Mouse (Mus musculus): ENCODE results near the gene Tbcel. TPM values are rescaled to one million over a fixed set of nuclear protein-coding genes. Genes with fewer than 3 reads are reported as not detected.

Tbcel gene
- polyA plus RNA-seq, 1 experiment from 2014 or later = 5.3 TPM

DNA sequence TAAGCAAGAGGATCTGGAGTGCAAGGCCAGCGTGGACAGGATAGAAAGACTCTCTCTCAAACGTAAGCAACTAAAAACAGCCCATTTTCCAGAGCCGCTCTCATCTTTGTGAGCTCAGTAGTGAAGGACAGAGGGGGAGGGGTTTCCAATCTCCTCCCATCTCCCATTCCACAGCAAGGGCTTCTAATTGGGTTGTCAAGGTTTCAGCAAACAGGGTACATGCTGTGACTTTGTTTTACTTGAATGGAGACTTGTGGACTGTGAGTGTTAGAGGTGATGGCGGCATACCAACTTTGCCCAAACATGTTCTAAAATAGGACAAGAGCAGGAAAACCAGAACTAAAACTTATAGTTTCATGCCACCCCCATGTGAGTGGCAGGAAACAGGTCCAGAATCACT lies 68.2 kb downstream of the Tbcel start:
- Histone ChIP-seq H3K4me2 (no peak overlapping the region), H3K36me3 (peaks cover 84% of the 10 kb centered on the region), H3K4me1 (replicated peaks) (no peaks in the 10 kb centered on the region), H3K27me3 (no peaks in the 10 kb centered on the region), H3K27ac (no peak overlapping the region), H3K4me3 (replicated peaks) (no peak overlapping the region), H3K9ac (replicated peaks) (no peak overlapping the region), H3K9me3 (no peaks in the 10 kb centered on the region)
- ATAC-seq (ENCODE audit: insufficient number of reproducible peaks, insufficient read depth, low FRiP score, low TSS enrichment, low read depth) = no peak
- WGBS = 66% methylated on average over 4 of the region's 4 CpGs

DNA sequence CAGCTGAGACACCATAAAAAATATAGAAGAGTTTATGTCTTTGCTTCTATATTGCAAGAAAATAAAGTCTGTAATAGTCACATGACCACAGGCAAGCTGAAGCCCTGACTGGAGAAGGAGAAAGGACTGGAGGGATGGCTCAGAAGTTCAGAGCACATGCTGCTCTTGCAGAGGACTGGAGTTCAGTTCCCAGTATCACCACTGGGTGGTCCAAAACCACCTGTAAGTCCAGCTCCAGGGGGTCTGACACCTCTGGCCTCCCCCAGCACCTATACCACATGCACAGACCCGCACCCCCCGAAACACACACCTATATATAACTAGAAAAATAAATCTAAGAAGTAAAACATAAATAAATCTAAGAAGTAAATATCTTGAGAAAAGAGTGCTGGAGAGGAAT lies 75.5 kb downstream of the Tbcel start:
- Histone ChIP-seq H3K27ac (no peak overlapping the region), H3K4me1 (replicated peaks) (peaks cover 10% of the 10 kb centered on the region), H3K27me3 (no peaks in the 10 kb centered on the region), H3K36me3 (peaks cover 88% of the 10 kb centered on the region), H3K9ac (replicated peaks) (no peak overlapping the region), H3K4me3 (replicated peaks) (no peak overlapping the region), H3K9me3 (no peaks in the 10 kb centered on the region), H3K4me2 (no peak overlapping the region)
- 98% methylated on average over 2 of the region's 2 CpGs for WGBS
- ATAC-seq (ENCODE audit: insufficient number of reproducible peaks, insufficient read depth, low FRiP score, low TSS enrichment, low read depth) = no peak

DNA sequence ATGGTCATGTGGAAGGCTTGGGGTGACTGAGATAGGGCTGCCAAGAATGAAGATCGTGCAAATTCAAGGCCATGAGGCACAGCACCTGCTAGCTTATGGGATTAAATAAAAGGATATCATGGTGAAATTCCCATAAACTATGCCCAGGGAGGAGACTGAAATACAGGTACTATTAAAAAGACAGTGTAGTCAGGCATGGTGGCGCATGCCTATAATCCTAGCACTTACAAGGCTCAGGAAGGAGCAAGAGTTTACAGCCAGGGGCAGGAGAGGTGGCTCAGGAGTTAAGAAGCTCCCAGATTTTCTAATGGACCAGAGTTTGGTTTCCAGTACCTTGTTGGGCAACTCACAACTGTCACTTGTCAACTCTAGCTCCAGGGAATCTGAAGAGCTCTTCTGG lies 76.0 kb downstream of the Tbcel start:
- Histone ChIP-seq H3K27ac (no peak overlapping the region), H3K4me1 (replicated peaks) (peaks cover 10% of the 10 kb centered on the region), H3K4me2 (no peak overlapping the region), H3K9ac (replicated peaks) (no peak overlapping the region), H3K27me3 (no peaks in the 10 kb centered on the region), H3K4me3 (replicated peaks) (no peak overlapping the region), H3K36me3 (peaks cover 87% of the 10 kb centered on the region), H3K9me3 (no peaks in the 10 kb centered on the region)
- 94% methylated on average over 2 of the region's 2 CpGs for WGBS
- no peak for ATAC-seq (ENCODE audit: insufficient number of reproducible peaks, insufficient read depth, low FRiP score, low TSS enrichment, low read depth)

DNA sequence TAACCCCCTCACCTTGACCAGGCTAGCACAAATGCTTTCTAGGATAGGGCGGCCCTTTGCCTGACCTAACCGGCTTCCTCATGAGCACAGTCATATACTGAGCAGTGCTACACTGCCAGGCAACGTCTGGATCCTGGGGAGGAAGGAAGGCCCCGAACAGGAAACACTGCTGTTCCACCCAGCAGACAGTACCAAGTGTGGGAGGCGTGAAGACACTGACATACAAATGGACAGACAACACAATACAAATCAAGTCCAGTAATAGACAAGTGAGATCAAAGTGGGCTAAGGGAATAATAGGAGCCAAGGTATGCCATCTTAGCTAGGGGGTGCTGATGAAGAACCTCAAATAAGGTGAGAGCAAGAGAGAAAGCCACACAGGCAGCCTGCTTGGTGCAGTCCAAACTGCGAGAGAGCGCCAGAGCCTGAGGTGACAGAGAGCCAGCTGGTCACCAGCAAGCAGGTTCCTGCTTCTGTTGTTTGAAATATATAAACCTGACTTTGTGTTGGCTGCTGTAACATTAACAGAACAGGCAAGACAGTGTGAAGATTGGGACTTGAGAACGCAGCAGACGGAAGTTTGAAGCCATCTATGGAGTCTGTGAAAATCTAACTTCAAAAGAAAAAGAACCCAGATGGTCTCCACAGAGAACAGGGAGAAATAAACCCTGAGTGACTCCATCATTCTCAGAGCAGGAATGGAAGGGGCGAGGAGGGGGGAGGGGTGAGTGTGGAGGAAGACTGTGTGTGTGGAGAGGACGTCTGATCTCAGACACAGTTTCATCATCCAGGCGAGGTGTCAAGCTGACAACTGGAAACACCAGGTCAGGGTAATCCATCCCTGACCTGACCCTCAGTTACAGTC lies 79.3 kb downstream of the Tbcel start:
- WGBS = 67% methylated on average over 12 of the region's 12 CpGs
- H3K27ac ChIP-seq = no peak overlapping the region
- H3K9ac ChIP-seq (replicated peaks) = no peak overlapping the region
- H3K9me3 ChIP-seq = no peaks in the 10 kb centered on the region
- H3K27me3 ChIP-seq = no peaks in the 10 kb centered on the region
- no peak overlapping the region for H3K4me3 ChIP-seq (replicated peaks)
- H3K4me1 ChIP-seq (replicated peaks) = peaks cover 10% of the 10 kb centered on the region
- no peak for ATAC-seq (ENCODE audit: insufficient number of reproducible peaks, insufficient read depth, low FRiP score, low TSS enrichment, low read depth)
- peaks cover 69% of the 10 kb centered on the region for H3K36me3 ChIP-seq
- no peak overlapping the region for H3K4me2 ChIP-seq

DNA sequence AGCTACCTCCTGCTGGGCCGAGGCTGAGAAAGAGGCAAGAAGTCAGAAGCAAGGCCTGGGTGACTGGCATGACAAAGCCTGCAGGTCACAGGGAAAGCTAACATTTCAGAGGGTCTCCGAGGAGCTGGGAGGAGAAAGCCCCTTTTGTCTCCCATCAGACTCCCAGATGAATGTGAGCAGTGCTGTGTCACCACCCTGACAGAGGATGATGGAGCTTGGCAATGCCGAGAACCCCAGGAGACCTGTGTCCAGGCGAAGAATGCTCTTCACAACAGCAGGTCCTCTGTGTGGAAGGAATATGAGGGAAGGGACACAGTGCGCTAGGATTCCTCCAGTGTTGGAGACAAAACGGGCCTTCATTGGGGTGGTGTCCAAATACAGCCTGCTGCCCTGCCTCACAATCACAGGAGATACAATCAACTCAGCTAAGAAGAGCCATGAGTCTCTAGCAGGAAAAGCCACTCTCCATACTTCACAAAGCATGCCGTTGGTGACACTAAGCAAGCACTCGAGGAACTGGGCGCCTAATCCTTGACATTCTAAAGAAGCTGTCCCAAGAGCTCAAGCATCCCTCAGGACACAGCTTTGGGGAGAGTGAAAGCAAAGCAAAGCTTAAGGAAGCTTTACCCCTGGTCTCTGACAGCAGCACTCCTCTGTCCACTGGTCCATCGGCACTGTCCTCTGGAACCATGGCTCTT lies 80.8 kb downstream of the Tbcel start:
- WGBS = 77% methylated on average over 10 of the region's 10 CpGs
- Histone ChIP-seq H3K36me3 (peaks cover 69% of the 10 kb centered on the region), H3K4me2 (no peak overlapping the region), H3K27ac (no peak overlapping the region), H3K9me3 (no peaks in the 10 kb centered on the region), H3K27me3 (no peaks in the 10 kb centered on the region), H3K4me1 (replicated peaks) (peaks cover 10% of the 10 kb centered on the region), H3K9ac (replicated peaks) (no peak overlapping the region), H3K4me3 (replicated peaks) (no peak overlapping the region)
- ATAC-seq (ENCODE audit: insufficient number of reproducible peaks, insufficient read depth, low FRiP score, low TSS enrichment, low read depth) = no peak

DNA sequence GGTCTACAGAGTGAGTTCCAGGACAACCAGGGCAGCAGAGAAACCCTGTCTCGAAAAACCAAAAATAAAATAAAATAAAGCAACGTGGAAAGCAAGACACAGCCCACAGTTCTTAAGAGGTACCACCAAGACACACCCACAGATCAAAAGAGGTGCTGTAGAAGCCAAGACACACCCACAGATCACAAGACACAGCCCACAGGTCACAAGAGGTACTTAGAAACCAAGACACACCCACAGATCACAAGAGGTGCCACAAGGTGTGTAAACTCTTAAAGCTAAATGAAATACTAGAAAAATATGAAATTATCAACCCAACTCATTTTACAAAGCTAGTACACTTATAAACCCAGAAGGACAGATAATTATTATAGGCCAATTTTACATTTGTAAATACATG lies 84.0 kb downstream of the Tbcel start:
- H3K27me3 ChIP-seq = no peaks in the 10 kb centered on the region
- peaks cover 57% of the 10 kb centered on the region for H3K36me3 ChIP-seq
- WGBS = 81% methylated on average over 2 of the region's 2 CpGs
- no peak overlapping the region for H3K4me2 ChIP-seq
- H3K27ac ChIP-seq = no peak overlapping the region
- H3K9ac ChIP-seq (replicated peaks) = no peak overlapping the region
- H3K4me1 ChIP-seq (replicated peaks) = peaks cover under 1% of the 10 kb centered on the region; the same call in 1 of the 2 replicates
- no peak overlapping the region for H3K4me3 ChIP-seq (replicated peaks)
- no peak for ATAC-seq (ENCODE audit: insufficient number of reproducible peaks, insufficient read depth, low FRiP score, low TSS enrichment, low read depth)
- H3K9me3 ChIP-seq = no peaks in the 10 kb centered on the region

DNA sequence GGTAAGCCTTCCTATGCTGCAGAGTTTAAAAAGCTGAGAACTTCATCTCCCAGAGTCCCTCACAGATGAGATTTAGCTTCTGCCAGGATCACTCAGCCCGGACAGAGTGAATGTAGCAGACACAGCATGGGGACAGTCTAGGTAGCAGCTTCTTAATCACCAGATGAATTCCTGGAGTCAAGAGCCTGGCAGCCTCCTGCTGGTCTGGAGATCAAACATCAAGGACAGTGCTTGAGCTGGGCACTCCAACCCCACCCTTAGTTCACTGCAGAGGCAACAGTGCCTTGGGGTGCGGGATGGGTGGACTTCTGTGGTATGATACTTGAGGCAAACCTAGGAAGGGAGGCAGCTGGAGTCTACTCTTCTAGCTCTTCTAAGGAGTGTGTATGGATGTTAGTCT lies 87.9 kb downstream of the Tbcel start:
- no peaks in the 10 kb centered on the region for H3K27me3 ChIP-seq
- 73% methylated on average over 2 of the region's 2 CpGs for WGBS
- no peak overlapping the region for H3K4me2 ChIP-seq
- H3K36me3 ChIP-seq = peaks cover 54% of the 10 kb centered on the region
- peaks cover 14% of the 10 kb centered on the region for H3K4me1 ChIP-seq (replicated peaks)
- no peak overlapping the region for H3K4me3 ChIP-seq (replicated peaks)
- no peak overlapping the region for H3K27ac ChIP-seq
- no peak overlapping the region for H3K9ac ChIP-seq (replicated peaks)
- no peak for ATAC-seq (ENCODE audit: insufficient number of reproducible peaks, insufficient read depth, low FRiP score, low TSS enrichment, low read depth)
- H3K9me3 ChIP-seq = no peaks in the 10 kb centered on the region

DNA sequence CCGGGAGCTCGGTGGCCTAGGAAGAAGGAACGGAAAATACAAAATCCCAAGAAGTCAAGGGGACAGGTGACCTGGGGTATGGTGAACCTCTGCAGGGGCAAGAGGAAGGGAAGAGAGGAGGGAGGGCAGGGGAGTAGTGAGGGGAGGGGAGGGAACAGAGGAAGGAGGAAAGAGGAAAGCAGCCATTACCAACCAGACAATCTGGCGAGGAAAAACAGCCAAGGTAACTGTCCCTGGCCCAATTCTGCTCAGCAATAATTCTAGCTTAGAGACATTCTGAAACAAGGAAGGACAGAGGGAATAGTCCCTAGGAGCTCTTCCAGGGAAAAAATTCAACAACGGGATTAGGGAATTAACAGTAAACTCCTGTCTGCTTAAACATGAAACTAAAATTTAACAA lies 88.8 kb downstream of the Tbcel start:
- H3K9me3 ChIP-seq = no peaks in the 10 kb centered on the region
- ATAC-seq (ENCODE audit: insufficient number of reproducible peaks, insufficient read depth, low FRiP score, low TSS enrichment, low read depth) = no peak
- no peak overlapping the region for H3K27ac ChIP-seq
- no peak overlapping the region for H3K4me2 ChIP-seq
- no peak overlapping the region for H3K4me3 ChIP-seq (replicated peaks)
- H3K36me3 ChIP-seq = peaks cover 57% of the 10 kb centered on the region
- H3K9ac ChIP-seq (replicated peaks) = no peak overlapping the region
- WGBS = 89% methylated on average over 5 of the region's 5 CpGs
- peaks cover 15% of the 10 kb centered on the region for H3K4me1 ChIP-seq (replicated peaks)
- H3K27me3 ChIP-seq = no peaks in the 10 kb centered on the region

DNA sequence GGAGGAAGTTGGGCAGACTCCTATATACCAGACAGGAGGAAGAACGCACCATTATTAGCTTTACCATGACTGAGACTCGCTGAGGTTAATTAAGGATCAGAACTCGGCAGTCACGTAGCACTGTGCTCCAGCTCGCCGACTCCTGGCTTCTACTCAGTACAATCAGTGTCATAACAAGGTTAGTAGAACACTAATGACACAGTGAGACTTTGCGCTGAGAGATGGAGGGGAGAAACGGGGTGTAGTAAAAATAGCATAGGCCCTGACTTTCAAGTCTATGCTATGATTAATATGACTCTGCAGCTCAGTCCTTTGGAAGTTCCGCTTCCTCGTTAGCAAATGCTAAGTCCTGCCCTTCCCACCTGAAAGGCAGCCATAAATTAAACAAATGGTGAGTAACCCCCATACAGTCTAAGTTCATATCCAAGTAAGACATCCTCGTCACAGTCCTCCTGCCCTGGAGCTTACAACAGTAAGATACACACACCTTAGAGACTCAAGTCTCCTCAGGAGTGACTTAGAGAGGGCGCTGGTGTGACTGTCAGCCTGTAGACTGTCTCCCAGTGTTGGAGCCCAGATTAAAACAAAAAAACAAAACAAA lies 90.2 kb downstream of the Tbcel start:
- Histone ChIP-seq H3K4me1 (replicated peaks) (peaks cover 15% of the 10 kb centered on the region), H3K27me3 (no peaks in the 10 kb centered on the region), H3K27ac (no peak overlapping the region), H3K9ac (replicated peaks) (no peak overlapping the region), H3K9me3 (no peaks in the 10 kb centered on the region), H3K36me3 (peaks cover 53% of the 10 kb centered on the region), H3K4me3 (replicated peaks) (no peak overlapping the region), H3K4me2 (no peak overlapping the region)
- no peak for ATAC-seq (ENCODE audit: insufficient number of reproducible peaks, insufficient read depth, low FRiP score, low TSS enrichment, low read depth)
- WGBS = 46% methylated on average over 12 of the region's 12 CpGs

DNA sequence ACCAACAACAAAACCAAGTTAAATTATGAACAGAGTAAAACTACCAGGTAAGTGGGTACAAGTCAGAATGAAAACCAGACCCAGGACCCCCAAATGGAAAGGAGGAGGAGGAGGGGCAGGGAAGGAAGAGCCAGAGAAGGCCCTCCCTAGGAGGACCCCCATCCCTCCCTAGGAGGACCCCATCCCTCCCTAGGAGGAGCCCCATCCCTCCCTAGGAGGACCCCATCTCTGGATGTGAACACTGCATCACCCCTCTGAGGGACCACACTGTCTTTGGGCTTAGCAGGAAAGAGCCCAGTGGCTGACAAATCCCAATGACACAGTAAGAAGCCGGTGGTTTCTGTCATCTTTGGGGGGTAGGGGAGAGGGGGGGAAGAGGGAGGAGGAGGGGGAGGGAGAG lies 92.4 kb downstream of the Tbcel start:
- H3K36me3 ChIP-seq = peaks cover 38% of the 10 kb centered on the region
- H3K27me3 ChIP-seq = no peaks in the 10 kb centered on the region
- H3K9me3 ChIP-seq = no peaks in the 10 kb centered on the region
- H3K4me3 ChIP-seq (replicated peaks) = no peak overlapping the region
- H3K4me1 ChIP-seq (replicated peaks) = peaks cover 15% of the 10 kb centered on the region
- H3K4me2 ChIP-seq = no peak overlapping the region
- H3K9ac ChIP-seq (replicated peaks) = no peak overlapping the region
- H3K27ac ChIP-seq = 0 out of 2 replicates have a peak overlapping the region, but pooled peaks have one; percentile 2
- no peak for ATAC-seq (ENCODE audit: insufficient number of reproducible peaks, insufficient read depth, low FRiP score, low TSS enrichment, low read depth)
- WGBS = 50% methylated on average over 1 of the region's 1 CpGs

DNA sequence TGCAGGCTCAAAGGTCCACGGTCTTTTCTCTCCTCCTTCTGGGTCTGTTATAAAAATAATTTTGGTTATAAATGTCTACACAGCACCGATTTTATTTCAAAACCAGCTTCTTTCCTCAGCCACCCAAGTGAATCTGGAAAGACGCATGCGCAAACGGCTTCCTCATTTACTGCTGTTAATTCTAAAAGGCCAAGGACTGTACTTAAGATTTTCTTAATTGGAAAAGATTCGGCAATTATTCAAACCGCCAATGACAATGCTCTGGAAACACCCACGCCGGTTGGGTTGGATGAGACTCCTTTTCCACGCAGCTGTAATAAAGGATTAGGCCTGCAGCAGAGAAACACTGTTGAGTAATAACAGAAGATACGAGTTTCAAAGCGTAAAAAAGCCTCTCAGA lies 94.3 kb downstream of the Tbcel start:
- H3K9ac ChIP-seq (replicated peaks) = no peak overlapping the region
- no peak overlapping the region for H3K4me3 ChIP-seq (replicated peaks)
- no peak overlapping the region for H3K4me2 ChIP-seq
- WGBS = 89% methylated on average over 12 of the region's 12 CpGs
- H3K27me3 ChIP-seq = no peaks in the 10 kb centered on the region
- ATAC-seq (ENCODE audit: insufficient number of reproducible peaks, insufficient read depth, low FRiP score, low TSS enrichment, low read depth) = no peak
- H3K27ac ChIP-seq = no peak overlapping the region
- H3K36me3 ChIP-seq = peaks cover 32% of the 10 kb centered on the region
- H3K4me1 ChIP-seq (replicated peaks) = peaks cover 15% of the 10 kb centered on the region
- H3K9me3 ChIP-seq = no peaks in the 10 kb centered on the region
